Mouse (Mus musculus): ENCODE data around the gene Cab39.

- no peak for TF ChIP-seq POLR2A (IDR thresholded peaks at IDR 0.05; ENCODE audit: control insufficient read depth, low read depth, low read length)
- TF ChIP-seq CTCF (IDR thresholded peaks at IDR 0.05; ENCODE audit: control insufficient read depth, insufficient read depth, insufficient replicate concordance, low read depth, low read length), result no peak
Measured at GRCm38 (mm10) chr1:85758231-85758968, 34.8 kb upstream of the Cab39 start.
